Mouse (Mus musculus) heart, postnatal 0 days (tissue): ENCODE results near the gene Psmc5.
"Not testable (repeated sequence)": the region's sequence is repeated elsewhere in the genome, so short reads cannot be mapped to it uniquely, and the experiment has no call there.

Experiments used
- CTCF ChIP-seq: IDR thresholded peaks from 2 replicates; pipeline ENCODE4 v1.5.1; 2016; ENCODE audit warnings: antibody characterized with exemption, control low read depth, low read depth
- EP300 ChIP-seq: IDR thresholded peaks from 2 replicates; pipeline ENCODE4 v1.6.1; 2016; ENCODE audit warnings: antibody characterized with exemption, low read depth

DNA sequence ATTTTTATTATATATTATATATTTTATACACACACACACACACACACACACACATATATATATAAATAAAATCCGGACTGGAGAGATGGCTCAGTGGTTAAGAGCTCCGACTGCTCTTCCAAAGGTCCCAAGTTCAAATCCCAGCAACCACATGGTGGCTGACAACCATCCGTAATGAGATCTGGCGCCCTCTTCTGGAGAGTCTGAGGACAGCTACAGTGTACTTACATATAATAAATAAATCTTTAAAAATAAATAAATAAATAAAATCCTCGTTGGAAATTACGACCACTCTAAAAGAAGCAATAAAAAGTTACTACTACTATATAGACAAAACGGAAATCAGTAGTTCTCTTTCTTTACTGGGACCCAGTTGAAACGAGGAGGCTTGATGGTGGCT lies 22.0 kb upstream of the Psmc5 start:
- TF ChIP-seq CTCF, result 0 out of 2 replicates have a peak, but pooled peaks have one; percentile 8
- TF ChIP-seq EP300, result not testable (repeated sequence)
